Mouse (Mus musculus) neural tube, postnatal 0 days (tissue): ENCODE data around the gene Sh3rf1. TPM values are rescaled to one million over a fixed set of nuclear protein-coding genes. Genes with fewer than 3 reads are reported as not detected.

Experiments
- polyA plus RNA-seq: library from polyadenylated mRNA; unstranded; fragments of >200 nt; fragmentation: Nextera tagmentation; extraction: Ambion mirVana; gene quantifications from 2 replicates; pipeline ENCODE4 v1.2.1, GENCODE M21; 2015

Gene Sh3rf1
- polyA plus RNA-seq = 16.3 and 18.2 TPM in 2 replicates

GRCm38 (mm10) chr8:61223729-61224379 is at the start of gene Sh3rf1:
Sh3rf1 (plus strand) TSS chr8:61223872.

Other genes starting within 250 kb of the Sh3rf1 start
- 72.4 and 76.0 TPM in 2 replicates for gene Clcn3, start 240.6 kb upstream of the Sh3rf1 start, polyA plus RNA-seq
- gene Nek1, start 230.7 kb upstream of the Sh3rf1 start, polyA plus RNA-seq = 23.7 and 24.2 TPM in 2 replicates